Mouse (Mus musculus): ENCODE results near the gene Slc35c2.

The Slc35c2 gene

DNA sequence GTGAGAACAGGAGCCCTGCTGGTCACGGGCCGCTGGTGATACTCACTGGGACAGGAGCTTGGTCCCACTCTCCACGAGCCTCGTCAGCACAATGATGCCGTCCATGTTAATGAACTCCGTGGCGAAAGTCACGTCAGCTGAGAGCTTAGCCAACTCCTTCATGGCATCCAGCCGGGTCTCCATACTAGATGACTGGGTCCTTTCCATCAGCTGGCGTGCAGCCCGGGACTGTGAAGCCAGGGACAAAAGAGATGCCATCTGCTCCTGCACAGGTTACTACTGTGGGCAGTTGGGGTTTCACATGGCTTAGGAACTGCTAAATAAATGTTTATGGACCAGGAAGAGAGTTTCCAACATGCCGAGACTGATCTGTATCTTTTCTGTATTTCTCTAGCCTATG, 23.9 kb upstream of the Slc35c2 start:
- no peak for DNase-seq

DNA sequence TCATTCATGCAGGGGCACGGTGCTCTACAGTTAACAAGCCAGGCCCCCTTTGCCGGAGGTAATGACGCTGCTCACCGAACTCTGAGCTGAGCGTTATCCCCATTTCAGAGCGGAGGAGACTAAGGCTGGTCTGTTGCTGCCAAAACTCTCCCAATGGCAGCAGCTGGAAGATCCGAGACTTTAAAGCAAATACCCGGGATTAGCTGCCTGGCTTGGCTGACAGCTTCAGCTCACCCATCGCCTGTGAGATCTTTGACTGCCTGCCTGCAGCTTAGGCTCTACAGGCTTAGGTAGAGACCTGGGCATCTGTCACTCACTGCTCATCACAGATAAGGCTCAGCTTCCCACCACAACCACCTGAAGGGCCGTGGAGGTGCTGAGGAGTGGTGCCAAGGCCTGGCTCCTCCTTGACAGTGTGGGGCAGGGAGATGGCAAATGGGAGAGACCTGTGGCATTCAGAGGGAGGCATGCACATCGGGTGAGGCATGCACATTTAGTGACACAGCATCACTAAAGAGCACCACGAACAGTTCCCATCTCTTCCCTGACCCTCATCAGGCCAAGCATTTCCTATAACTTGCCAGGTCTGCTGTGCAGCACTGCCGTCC, 23.3 kb upstream of the Slc35c2 start:
- no peak for DNase-seq

GRCm38 (mm10) chr2:165307801-165308200, 20.1 kb upstream of the Slc35c2 start:
- no peak for DNase-seq

- no peak for DNase-seq
Measured at GRCm38 (mm10) chr2:165305438-165305837, 17.8 kb upstream of the Slc35c2 start.

- no peak for DNase-seq
Measured at GRCm38 (mm10) chr2:165304819-165305218, 17.1 kb upstream of the Slc35c2 start.

- DNase-seq = no peak
Measured at GRCm38 (mm10) chr2:165303354-165304012, 15.8 kb upstream of the Slc35c2 start.

DNA sequence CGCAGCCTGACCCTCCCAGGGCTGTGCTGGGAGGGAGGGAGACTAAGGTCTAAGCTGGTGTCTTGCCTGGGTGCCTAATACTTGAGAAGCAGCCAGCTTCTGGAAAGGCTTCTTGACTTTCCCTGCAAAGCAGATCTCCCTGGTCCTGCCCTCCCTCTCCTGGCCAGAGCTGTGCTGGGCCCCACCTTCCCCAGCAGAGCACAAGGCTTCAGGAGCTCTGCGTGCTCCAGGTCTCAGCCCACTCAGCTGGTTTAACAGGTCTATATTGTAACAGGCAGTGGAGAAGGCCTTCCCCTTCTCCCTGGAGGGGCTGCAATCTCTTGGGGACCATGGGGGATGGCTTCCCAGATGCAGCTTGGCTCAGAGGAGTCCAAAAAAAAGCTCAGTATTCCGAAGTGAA, 13.7 kb upstream of the Slc35c2 start:
- DNase-seq = no peak

GRCm38 (mm10) chr2:165300885-165301284, 13.2 kb upstream of the Slc35c2 start:
- DNase-seq = no peak

DNA sequence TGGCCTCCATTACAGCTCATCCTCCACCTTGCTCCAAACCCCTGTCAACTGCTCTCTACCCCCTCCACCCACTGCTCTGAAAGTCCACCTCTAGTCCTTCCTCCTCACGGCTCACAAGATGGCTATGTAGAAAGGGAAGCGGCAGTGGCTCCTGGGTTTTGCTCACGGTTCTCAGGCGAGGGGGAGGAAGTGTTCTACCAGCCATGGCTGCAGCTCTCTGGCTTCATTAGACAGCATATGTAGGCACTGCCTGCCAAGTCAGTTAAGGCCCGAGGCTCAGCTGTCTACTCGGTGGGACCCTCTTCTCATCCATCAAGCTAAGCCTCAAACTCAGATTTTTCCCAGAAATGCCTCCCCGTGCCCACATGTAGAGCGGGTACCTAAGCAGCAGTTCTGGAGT, 12.8 kb upstream of the Slc35c2 start:
- DNase-seq = no peak

DNA sequence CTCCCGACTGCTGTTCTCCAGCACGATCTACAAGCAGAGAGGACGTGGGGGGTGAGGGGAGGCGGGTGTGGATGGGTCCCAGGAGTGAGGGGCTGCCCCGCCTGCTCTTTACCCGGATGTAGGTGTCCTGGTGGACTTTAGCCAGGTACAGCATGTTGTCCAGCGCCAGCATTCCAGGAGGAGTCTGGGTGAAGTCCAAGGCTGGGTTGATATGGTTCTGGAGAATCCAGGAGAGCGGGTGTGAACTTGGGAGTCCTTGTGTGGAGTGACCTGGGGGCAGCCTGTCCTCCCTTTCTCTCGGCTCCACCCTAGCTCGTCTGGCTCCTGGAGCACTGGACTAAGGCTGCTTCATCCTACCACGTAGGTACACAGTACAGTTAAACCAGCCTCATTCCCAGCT, 9.8 kb upstream of the Slc35c2 start:
- no peak for DNase-seq

DNA sequence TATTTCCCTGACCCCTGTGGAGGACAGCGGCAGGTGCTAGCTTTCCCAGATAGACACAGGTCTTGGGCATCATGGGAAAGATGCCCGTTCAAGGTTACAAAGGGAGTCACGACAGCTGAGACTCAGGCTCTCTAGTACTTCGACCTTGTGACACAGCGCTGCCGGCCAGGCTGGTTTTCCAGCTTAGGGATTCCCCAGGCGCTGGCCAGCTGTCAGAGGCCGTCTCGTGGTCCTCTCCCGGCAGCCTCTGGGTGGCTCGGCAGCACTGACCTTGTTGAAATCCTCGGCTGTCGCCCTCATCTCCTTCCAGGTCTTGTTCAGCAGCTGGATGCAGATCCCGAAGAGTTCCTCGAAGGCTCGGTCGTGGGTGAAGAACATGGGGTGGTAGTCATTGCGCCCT, 8.9 kb upstream of the Slc35c2 start:
- no peak for DNase-seq

DNA sequence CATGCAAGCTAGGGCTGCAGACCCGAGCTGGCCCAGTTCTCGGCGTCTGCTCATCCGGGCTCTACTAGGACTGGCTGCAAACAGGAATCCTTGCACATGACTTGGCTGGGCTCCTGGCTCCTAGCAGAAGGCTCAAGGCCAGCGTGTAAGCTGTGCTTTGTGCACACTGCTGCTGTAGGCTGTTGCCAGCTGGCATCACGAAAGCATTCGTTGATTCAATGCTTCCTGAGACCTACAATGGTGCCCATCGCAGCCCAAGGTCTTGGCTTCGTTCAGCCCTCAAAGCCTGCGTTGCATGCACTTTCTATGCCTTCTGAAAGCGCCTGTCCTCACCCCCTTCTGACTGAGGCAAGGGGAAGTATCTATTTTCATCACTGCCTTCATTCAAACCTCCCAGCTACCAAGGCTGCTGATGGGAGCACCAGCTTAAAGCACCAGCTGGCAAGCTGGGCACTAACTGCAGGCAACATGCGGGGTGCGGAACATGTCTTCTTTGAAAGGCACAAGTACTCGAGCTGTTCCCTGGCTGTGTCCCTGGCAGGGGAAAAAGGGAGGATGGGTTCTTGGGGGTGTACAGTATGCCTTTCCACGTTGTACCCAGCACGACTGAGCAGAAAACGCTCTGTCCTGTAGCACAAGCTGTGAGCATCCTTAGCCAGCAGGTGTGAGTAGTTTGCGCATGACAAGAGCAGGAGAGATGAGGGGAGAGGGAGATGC, 804 bp upstream of the Slc35c2 start:
- no peak for DNase-seq

GRCm38 (mm10) chr2:165286361-165287201, 1.1 kb downstream of the Slc35c2 start:
- peak; percentile 24 for DNase-seq

- peak; percentile 52 for DNase-seq
Measured at GRCm38 (mm10) chr2:165285621-165286020, 2.0 kb downstream of the Slc35c2 start.

GRCm38 (mm10) chr2:165285034-165285433, 2.6 kb downstream of the Slc35c2 start:
- no peak for DNase-seq

- DNase-seq = no peak
Measured at GRCm38 (mm10) chr2:165284377-165284776, 3.3 kb downstream of the Slc35c2 start.

GRCm38 (mm10) chr2:165283644-165284043, 4.0 kb downstream of the Slc35c2 start:
- no peak for DNase-seq

DNA sequence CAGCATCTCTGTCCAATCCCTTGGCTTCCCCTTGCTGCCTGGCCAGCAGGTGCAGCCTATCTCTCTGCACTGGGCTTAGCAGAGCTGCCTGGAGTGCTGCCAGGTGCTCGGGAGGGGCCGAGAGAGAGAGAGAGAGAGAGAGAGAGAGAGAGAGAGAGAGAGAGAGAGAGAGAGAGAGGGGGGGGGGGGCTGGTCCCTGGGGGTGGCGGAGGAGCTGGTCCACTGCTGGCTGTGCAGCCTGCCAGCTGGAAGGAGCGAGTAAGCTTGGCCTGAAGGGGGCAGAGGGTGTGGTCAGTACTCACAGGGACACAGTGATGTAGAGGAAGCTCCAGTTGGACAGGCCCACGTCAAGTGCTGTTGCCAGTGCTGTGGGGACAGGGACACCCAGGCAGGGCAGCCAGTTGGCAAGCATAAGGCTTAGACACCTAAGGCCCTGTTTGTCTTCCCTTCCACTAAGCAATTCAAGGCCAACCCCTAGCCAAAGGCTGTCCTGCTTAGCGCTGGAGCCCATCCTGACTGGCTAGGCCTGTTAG, 5.8 kb downstream of the Slc35c2 start:
- DNase-seq = no peak

DNA sequence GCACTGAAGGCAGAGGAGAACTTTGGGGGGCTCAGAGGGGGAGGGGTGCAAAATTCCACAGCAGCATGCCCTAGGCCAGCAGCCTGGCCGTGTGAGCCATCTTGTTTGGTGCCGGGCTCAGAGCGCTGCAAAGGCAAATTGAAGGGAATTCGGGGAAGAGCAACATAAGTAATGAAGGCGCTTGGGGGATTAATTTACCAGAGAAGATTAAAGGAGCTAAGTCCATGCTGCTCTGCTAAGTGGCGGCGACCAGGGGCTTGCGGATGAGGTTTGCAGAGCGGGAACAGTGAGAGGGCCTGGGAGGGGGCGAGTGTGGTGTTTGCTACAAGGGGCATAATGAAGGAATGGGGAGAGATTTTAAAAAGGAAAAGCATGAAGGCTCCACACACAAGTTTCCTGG, 8.3 kb downstream of the Slc35c2 start:
- no peak for DNase-seq

DNA sequence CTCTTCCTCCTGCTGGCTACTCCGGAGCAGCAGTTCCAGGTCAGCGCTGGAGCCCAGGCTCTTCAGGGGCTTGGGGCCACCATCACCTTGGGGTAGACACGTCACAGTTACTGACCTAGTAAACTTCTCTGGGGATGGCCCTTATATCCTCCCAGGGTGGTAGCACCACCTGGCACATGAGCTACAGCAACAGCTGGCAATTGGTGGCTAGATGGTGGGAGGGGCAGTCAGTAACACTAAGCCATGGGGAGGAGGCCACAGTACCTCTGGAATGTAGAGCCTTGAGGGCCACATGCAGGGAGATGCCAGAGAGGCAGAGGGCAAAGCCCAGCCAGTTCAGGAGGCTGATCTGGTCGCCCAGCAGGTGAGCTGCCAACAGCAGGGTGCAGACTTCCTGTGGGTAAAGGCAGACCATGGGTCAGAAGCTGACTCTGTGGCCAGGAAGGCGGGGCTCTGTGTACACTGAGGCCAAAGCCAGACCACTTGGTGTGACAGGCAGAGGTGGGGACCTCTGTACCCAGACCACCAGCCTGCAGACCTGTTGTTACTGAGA, 10.4 kb downstream of the Slc35c2 start:
- no peak for DNase-seq

- DNase-seq = peak; percentile 68
Measured at GRCm38 (mm10) chr2:165275824-165276223, 11.8 kb downstream of the Slc35c2 start.

GRCm38 (mm10) chr2:165275124-165275640, 12.5 kb downstream of the Slc35c2 start:
- no peak for DNase-seq

DNA sequence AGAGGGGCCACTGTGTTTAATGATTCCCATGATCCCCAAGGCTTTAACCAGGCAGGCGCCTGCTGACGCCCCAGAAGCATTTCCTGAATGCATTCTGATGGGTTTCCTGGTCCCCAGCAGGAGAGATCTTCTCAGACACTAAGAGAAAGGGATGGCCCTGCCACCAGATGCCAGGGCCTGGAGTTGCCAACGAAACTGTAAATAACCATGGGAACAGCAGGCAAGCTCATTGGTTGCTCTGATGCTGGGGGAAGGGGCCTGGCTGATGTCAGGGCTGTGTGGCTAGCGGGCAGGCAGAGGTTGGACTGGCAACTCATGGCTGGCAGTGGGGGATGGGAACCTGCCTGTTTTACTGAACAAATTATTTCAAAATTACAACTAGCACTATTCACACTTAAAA, 14.1 kb downstream of the Slc35c2 start:
- DNase-seq = no peak

All from thymus, postnatal 14 days (tissue).